Mouse (Mus musculus) skeletal muscle tissue, postnatal 0 days (tissue): ENCODE measurements around the gene Phxr2. TPM values are rescaled to one million over a fixed set of nuclear protein-coding genes. Genes with fewer than 3 reads are reported as not detected.

ENCODE experiments used
- polyA plus RNA-seq: library from polyadenylated mRNA; unstranded; fragments of >200 nt; fragmentation: Nextera tagmentation; extraction: Ambion mirVana; gene quantifications from 2 replicates; pipeline ENCODE4 v1.2.1, GENCODE M21; 2015

Gene Phxr2
- polyA plus RNA-seq, result not detected in 2 replicates

DNA sequence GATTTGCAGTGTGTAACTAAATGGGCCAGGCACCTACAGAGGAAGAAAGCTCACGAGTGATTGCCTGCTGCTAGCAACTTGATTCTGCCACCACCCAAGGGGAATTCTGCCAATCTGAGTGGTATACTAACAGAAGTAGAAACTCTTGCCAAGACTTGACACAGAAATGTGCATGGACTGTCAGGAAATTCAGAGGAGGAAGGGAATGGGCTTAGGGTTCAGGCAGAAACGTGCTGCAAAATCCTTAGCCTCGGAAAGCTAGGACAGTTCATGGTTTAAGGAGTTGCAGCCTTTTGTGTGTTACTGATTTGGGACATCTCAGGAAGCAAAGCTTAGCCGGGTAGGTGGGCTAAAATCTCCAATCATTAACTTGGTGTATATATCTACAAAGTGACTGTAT is at the start of gene Phxr2:
Gene Phxr2 (minus strand): TSS at position 101 of the 400 bp plus-strand sequence.

DNA sequence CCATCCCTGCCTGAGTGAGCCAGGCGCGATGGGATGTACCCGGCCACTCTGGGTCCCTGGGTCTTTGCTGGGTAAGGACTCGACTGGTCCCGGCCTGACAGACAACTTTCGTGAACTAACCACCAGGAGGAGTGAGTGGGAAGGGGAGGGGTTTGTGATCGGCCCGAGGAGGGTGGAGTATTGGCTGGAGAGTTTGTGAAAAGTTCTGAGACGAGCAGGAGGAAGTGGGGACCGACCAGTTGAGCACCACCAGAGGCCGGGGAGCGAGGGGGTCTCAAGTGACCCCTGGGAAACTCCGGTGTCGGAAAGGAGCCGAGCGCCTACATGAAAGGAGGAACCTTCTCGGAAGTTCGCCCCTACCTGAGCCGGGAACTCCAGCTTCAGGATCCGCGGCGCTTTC is 18.2 kb downstream of the Phxr2 start, which contains the start of gene Galnt4:
Gene Galnt4 (plus strand): TSS at position 196 of the 400 bp plus-strand sequence.

DNA sequence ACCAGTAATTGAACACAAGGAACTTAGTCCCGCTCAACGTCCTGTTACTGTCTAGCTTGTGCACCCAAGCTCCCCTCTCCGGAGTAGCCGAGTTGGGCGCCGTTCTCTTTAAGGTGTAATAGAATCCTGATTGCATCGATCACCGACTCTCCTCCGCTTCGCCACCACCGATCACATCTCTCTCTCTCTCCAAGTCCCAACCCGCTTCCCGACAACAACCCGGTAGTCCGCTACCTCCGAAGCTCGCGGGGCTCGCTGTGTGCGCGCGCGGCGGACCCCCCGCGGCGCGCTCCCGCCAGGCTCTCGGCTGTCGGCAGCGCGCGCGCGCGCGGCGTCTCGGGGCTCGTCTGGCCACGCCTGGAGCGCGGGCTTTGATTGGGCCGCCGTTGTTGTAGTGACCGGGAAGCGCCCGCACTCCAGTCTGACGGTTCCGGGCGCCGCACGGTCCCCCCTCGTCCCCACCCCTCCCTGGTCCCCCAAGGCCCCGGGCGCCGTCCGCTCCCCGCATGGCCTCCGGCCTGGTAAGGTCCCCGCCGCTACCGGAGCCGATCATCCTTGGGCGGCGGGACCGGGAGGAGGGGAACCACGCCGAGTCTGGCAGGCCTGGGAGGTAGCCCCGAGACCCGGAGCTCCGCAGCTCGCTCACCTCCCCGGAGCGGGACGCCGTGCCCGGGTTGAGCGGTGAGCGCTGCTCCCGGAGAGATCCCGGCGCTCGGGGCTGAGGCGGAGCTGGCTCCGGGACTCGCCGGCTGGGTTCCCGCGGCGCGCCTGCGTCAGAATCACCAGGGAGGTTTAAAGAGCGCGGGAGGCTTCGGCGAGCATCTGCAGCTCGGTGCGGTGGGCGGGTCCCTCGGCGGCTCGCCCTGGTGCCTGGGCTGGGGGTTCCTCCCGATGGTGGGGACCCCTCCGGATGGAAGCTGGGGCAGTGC is 19.2 kb downstream of the Phxr2 start, which contains the start of gene Poc1b:
Gene Poc1b (plus strand): TSS at position 334 of the 929 bp plus-strand sequence.

Other genes with a start within 250 kb of the Phxr2 start
- gene Atp2b1, start 211.9 kb downstream of the Phxr2 start, polyA plus RNA-seq, result 79.3 and 90.6 TPM in 2 replicates
- gene Poc1b, start 19.3 kb downstream of the Phxr2 start, polyA plus RNA-seq, result 5.2 and 5.5 TPM in 2 replicates
- 4.2 and 5.0 TPM in 2 replicates for gene Galnt4, start 18.2 kb downstream of the Phxr2 start, polyA plus RNA-seq
- 47.2 and 50.6 TPM in 2 replicates for gene Dusp6, start 136.9 kb upstream of the Phxr2 start, polyA plus RNA-seq